Mouse (Mus musculus): ENCODE results near the gene Exph5.

DNA sequence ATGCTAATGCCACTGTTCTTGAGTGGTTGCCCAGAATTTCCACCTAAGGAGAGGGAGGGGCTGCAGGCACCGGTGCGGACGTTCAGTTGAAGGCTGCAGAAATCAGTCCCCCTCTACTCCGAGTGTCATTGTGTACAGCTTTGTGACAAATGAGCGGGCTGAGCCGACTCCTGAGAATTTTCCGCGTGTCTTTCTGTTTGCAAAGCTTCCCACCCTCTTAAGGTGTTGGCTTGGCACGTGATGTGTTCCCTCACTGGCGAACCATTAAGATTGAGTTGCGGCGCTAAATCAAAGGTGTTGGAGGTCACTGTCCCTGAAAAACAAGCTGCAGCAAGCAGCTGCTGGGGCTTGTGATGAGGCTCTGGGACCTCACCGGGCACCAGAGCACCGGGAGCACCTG lies 39.5 kb downstream of the Exph5 start:
- no peak for TF ChIP-seq CTCF (IDR thresholded peaks at IDR 0.05)
- TF ChIP-seq EP300 (IDR thresholded peaks at IDR 0.05) = no peak; the same call in 1 of the 2 replicates
